Mouse (Mus musculus): ENCODE data around the gene Tnni3k.

DNA sequence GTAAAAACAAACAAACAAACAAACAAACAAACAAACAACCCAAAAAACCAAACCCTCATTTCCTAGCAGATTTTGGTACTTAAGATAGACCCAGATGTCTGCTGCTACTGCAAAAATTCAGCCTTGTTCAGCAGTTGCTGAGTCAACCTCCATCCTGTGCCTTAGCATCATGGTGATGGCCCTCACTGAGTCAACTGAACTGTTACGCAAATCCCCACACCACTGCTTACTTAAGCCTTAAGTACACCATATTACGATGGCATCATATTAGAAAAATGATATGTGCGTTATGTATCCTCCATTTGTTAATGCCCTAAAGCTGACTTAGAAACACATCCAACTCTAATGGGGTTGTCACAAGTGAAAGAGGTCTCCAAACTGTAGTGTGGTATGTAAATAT is 300.0 kb downstream of the Tnni3k start:
- TF ChIP-seq POLR2A (IDR thresholded peaks at IDR 0.05; ENCODE audit: extremely low read depth, insufficient read depth, low read length) (no peak), CTCF (IDR thresholded peaks at IDR 0.05; ENCODE audit: extremely low read depth, insufficient read depth, low read length) (no peak)

All from cortical plate, adult 2 months (tissue).